Mouse (Mus musculus) spleen, adult 2 months (tissue): Measurements from ENCODE around the gene Mbnl1.

Source experiments
- CTCF ChIP-seq: fragments of 200-500 bp; IDR thresholded peaks from 2 replicates; pipeline ENCODE4 v1.5.1; 2011; ENCODE audit warnings: mild to moderate bottlenecking, inconsistent platforms; ENCODE audit not compliant: insufficient read depth, insufficient read length, insufficient replicate concordance; ENCODE audit errors: extremely low read depth
- POLR2A ChIP-seq: fragments of 200-500 bp; IDR thresholded peaks from 2 replicates; pipeline ENCODE4 v1.6.1; 2011; ENCODE audit warnings: low read depth, low read length, inconsistent platforms

DNA sequence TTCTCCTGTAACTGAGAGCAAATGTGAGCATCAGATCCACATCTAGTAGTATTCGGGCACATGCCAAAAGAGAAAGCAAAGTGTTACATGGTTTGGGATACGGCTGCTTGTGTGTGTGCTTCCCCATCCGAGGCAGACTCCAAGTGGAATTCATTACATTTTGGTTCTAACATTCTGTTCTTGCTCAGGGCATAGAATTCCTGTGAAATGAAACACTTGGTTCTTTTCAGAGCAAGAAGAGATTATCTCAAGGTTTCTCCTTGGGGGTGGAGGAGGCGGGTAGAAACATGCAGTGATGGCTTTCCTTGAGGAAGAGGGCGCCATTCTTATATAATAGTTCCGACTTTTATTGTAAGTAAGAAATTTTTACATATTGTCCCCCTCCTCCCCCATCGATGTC is 30.6 kb downstream of the Mbnl1 start:
- TF ChIP-seq POLR2A: no peak
- TF ChIP-seq CTCF: no peak
